Mouse (Mus musculus): Measurements from ENCODE around the gene Ift46.
A peak's percentile ranks its signal among the peaks of the same experiment; 100 is the strongest.
"Not testable (repeated sequence)": the region's sequence is repeated elsewhere in the genome, so short reads cannot be mapped to it uniquely, and the experiment has no call there.

Ift46 gene

DNA sequence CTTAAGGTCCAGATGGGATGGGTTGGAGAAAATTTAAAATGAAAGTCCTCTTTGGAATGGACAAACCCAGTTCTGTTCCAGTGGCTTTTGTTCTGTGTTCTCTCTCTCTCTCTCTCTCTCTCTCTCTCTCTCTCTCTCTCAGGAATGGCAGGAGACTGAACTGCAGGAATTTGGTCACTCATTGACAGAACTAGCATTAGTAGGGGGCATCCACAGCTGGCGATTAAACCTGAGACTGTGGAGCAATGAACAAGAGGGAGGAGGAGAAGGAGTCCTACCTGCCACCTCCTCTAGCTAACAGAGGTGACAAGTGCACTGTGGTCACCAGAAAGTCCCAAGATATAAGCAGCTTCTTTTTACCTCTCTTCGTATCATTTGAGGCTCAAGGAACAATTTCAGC lies 31.4 kb upstream of the Ift46 start:
- no peak for DNase-seq

DNA sequence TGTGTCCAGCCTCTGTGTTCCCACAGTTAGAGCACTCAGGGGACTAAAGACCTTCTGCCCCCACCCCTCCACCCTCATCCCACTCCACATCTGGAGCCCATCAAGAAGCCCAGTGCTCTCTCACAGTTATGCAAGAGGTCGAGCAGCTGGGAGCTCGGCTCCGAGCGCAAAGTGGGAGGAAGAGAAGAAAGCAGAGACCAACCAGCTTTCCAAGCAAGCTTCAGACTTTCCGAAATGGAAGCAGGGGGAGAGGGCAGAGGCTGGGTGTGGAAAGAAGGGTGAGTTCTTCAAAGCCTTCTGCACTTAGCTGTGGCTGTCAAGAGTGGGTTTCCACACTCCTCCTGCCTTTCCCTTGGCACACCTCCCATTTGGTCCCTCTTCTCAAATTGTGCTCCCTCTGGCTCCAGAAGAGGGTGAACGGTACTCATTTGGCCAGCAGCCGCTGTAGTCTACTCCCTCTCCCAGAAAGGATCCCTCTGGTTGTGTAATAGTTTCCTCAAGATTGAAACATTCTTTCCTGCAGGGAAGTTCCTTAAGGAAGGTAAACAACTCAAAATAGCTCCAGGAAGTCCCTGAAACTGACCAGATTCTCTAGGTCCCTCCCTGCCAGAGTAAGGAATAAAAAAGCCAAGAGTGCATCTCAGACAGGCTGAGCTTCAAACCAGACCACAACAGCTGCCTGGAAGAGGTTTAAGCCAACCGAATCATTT lies 30.3 kb upstream of the Ift46 start:
- DNase-seq: no peak

DNA sequence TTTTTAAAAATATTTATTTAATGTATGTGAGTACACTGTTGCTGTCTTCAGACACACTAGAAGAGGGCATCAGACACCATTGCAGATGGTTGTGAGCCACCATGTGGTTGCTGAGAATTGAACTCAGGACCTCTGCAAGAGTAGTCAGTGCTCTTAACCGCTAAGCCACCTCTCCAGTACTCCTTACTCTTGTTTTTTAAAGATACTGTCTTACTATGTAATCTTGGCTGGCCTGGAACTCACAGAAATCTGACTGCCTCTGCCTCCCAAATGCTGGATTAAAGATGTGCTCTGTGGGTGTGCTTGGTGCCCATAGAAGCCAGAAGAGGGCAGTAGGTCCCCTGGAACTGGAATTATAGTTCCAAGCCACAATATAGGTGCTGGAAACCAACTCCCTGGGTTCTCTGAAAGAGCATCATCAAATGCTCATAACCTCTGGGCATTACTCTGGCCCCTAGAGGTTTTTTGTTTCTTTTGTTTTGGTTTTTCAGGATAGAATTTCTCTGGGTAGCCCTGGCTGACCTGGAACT lies 27.0 kb upstream of the Ift46 start:
- no peak for DNase-seq

DNA sequence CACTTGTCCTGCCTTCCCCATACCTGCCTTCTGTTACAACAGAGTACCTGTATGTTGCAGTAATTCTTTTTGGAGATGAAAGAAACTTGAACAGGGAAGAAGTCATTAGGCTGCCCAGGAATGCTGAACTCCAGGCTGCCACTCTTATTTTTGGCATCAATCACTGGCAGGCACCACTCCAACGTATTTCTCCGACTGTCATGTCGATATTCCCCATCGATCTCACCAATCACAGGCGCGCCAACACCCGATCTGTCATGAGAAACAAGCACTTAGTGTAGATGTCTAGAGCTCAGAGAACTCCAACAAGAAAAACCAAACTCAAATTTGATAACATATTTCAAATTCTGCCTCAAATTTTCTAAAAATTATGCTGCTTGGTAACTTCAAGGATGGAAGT lies 22.3 kb upstream of the Ift46 start:
- no peak for DNase-seq

DNA sequence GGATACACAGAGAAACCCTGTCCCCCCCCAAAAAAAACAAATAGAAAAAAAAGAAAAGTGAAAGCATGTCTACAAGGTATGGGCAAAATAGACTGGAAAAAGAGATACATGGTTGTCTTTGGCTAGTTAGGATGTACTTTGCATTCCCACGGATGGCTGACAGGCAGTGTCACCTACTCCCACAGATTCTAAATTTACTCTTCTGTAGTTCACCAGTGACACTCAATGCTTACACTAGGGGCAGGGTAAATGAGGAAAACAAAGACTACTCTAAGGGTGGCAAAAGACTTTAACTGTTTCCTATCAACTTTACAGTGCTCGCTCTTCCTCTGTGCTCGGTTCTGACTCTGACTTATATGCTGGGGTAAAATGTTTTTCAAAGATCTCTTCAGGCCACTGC lies 21.0 kb upstream of the Ift46 start:
- DNase-seq: no peak

DNA sequence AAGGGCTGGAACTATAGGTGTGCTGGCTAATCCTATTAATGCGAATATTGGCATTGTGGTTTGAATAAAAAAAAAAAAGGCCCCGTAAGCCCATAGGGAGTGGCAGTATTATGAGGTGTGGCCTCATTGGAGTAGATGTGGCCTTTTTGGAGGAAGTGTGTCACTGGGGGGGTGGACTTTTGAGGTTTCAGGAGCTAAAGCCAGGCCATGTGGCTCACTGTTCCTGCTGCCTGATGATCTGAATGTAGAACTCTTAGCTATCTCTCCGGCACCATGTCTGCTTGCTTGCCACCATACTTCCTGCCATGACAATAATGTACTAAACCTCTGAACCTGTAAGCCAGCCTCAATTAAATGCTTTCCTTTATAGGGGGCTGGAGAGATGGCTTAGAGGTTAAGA lies 20.4 kb upstream of the Ift46 start:
- no peak for DNase-seq

DNA sequence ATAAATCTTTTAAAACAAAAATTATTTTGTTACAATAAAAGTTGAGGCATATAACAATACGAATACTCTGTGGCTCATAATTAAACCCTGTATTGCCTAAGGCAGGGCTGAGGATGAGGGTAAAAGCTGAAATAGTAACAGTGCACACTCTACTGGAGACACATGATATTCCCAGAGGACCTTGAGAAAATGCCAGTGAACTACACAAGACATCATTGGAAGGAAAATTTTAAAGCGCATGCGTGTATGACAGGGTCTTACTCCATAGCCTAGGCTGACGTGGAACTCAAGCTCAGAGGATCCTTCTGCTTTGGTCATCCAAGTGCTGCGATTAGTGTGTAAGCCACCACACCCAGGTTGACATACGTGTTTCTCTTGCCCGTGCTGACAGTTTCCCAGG lies 19.2 kb upstream of the Ift46 start:
- no peak for DNase-seq

DNA sequence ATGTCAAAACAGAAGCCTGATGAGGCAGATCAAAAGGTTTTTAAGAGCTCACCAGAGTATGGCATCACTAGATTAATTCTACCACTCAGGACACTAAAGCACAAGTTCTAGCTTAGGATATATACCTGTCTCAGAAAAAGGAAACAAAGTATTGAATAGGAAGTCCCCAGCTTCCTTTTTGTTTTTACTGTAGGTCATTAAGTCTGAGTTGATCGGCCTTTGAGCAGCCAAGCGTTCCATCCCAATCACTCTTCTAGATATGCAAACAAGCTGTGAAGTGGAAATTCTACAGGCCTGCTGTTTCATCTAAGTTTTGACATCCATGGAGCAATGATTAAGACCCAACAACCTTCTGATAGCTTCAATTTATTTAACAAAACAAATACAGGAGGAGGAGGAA lies 6.8 kb upstream of the Ift46 start:
- DNase-seq: no peak

DNA sequence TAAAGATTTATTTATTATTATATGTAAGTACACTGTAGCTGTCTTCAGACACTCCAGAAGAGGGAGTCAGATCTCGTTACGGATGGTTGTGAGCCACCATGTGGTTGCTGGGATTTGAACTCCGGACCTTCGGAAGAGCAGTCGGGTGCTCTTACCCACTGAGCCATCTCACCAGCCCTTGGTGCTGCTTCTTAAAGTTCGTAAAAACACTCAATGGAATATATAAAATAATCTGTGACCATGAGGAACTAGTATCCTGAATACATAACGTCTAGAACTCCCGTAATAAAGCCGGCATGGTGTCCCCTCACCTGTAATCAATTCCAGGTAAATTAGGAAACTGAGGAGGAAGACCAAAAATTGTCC lies 304 bp downstream of the Ift46 start:
- DNase-seq: not testable (repeated sequence)

DNA sequence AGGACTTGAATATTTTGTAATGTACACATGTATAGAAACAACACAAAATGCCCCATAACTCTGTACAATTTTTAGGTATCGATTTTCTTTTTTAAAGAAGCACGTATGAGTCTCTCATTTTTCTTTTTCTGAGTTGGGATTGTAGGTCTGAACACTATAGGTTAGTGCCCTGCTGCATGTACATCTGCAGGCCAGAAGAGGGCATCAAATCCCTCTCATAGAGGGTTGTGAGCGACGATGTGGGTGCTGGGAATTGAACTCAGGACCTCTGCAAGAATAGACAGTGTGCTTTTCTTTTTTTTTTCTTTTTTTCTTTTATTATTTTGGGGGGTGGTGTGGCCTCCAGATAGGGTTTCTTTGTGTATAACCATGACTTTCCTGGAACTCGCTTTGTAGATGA lies 3.7 kb downstream of the Ift46 start:
- DNase-seq: no peak

DNA sequence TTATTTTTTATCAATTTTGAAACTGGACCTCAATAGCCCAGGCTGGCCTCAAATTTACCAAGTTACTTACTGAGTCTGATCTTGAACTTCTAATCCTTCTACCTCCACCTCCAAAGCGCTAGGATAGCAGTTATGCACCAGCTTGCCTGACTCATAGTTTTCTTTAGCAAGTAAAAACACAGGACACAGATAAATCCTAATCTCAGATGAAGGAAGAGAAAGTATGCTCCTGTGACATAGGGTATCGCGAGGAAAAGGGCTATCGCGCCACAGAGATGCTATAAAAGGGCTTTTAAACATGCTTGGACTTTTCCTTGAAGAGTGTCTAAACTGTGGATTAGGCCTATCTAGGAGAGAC lies 4.7 kb downstream of the Ift46 start:
- DNase-seq: no peak

DNA sequence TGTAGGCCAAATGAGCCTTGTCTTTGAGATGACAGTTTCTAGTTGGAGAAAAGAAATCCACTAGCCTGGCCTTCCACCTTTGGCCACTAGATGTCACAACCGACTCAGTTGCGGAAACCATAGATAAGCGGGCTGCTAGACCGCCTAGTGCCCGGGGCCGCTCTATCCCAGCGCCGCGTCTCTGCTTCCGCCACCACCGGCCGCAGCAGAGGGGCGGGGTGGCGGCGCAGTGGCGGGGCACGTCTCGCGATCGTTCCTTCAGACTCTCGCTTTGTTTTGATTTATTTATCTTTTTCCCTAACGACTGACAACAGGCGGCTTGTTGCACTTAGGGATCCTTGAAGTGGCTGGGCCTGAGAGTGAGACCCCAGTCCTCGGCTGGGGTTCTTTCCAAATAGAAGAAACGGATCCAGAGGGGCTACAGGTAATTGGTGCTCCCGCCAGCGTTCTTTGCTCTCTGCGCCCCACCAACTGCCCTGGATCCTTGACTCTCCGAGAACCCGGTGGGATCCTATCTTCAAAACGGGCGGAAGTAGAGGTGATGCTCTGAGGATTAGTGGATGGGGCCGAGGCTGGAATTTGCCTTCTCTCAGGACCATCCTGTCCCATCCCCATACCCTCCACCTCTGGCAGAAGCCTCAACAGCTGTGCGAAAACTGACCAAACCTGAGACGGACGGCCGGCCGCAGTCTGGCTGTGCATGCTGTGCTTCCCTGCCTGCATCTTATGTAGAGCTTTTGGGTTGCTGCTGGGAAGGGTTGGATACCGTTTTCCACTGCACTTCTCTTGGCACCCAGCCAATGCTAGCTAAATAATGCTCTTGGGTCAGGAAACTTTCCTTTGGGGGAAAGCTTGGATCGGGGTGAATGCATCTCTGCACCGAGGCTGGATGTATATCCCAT lies 5.3 kb downstream of the Ift46 start:
- DNase-seq: peak; percentile 90 to 93

DNA sequence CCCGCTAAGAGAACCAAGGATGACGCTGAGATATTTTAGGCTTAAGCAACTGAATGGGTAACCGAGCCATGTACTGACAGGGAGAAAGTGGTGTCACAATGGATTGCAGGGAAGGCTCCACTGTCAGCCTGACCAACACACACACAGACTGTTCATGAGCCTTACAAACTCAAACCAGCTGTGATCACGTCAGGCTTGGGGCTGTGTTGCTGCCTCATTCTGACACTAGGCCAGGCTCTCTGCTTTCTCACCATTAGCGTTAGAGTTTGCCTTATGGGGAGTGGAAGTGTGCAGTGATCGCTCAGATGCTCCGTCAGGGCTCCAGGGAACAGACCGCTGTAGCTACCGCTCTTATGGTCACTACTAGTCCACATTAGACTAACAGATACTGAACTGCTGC lies 25.1 kb downstream of the Ift46 start:
- DNase-seq: no peak

DNA sequence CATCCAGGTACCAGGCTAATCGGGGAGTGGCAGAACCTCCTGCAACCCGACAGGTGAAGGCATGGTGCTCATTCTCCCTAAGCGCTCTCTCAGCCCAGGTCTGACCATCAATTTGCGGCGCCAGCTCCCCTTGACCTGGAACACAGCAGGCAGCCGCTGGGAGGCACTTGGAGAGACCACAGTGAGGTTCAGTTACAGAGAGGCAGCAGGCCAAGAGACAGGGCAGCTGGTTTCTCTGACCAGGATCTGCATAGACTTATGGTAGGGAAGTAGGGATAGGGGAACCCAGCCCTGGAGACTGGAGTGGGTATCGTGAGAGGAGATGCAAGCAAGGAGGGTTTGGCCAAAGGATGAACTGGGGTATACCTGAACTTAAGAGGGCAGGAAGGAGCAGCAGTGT lies 30.6 kb downstream of the Ift46 start:
- no peak for DNase-seq

DNA sequence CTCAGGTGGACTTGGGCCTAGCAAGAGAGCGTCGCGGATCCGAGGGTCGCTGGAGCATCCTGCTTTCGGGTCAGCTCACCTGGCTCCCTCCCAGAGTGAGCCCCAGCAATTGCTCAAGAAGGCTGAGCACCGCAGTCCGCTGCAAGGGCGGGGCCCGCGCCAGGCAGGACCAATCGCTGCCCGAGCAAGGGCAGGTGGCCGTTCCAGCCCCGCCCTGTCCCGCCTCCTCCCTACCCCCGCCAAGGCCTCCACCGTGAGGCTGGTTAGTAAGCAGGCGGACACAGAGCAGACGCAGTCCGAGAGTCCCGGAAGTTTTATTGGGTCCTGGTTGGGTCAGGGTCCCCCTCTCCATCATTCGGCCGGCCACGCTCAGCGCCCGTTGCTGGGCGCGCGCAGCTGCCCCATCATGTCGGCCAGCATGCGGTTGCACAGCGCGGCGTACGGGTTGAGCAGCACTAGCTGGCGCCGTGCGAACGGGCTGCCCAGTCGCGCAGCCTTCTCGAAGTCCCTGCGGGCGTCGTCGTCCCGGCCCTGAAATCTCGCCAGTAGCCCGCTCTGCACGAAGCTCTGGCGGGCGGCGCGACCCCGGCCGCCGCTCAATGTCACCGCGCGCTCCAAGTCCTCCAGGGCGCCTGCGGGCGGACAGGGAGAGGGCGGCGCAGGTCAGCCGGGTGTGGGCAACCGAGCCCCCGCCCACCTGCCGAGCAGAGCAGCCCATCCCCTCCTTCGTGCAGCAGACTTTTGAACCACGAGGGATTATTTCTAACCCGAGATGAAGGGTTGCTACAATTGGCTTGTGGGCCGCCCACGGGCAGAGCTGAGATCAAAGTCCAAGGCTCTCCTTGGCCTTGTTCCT lies 31.6 kb downstream of the Ift46 start, which contains the start of gene Tmem25:
Gene Tmem25, minus strand, starts transcription at position 206 of the 856 bp plus-strand sequence.
- peak; percentile 66 to 74 for DNase-seq

DNA sequence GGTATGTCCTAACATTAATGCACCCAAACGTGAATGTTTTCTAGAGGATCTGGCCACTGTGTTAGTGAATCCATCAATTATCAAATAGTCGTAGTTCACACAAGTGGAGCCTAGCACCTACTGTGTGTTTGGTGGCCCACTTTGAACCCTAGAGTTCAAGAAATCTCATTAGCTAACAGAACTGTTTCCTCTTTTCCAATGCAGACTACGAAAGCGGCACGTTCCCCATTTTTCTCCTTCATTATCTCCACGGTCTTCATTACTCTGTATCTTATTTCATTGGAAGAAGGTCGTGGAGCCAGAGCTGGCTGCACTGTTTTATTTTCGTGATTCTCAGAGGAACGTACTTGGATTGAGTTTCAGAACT lies 32.2 kb downstream of the Ift46 start:
- no peak for DNase-seq

DNA sequence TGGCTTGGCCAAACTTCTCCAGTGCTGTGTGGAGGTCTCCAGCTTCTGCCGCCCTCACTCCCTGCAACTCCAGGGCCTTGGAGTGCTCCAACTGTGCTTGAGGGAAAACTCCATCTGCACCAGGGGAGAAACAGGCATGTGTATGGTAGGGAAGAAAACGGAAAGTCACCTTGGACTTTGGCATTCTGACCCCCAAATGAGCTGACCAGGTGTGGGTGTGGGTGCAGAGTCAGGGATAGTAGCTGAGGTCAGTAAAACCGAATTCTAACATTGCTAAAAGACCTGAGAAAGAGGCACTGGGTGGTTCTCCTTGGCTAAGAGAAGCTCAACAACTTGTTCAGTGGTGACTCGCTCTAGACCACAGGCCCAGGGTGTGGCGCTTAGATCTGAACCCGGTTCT lies 34.0 kb downstream of the Ift46 start:
- DNase-seq: no peak

DNA sequence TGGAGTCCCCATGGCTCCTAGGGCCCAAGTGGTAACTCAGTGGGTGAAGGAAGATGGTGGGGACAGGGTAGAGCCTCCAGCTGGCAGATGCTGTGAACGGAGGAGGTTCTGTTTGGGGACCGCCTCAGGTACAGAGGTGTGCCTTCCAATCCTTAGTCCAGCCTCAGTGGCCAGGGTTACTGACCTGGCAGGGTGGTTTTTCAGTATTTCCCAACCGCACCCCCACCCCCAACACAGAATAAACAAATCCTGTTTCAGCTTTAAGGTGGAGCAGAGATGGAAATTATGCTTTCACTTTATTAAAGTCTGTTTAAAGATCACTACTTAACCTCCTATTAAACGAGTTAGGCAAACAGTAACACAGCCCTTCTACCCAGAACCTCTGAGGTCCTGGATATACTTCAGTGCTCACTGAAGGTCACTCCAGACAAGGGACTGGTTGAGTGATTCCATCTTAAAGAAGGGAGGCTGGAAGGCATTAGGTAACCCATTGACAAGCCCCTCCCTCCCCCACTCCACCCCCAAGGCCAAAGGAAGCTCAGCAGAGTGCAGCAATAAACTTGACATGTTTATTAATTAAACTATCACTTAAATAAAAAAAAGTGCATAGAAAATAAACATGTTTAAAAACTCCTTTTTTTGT lies 35.2 kb downstream of the Ift46 start, which contains the start of gene Ttc36:
Gene Ttc36, minus strand, starts transcription at position 265 of the 643 bp plus-strand sequence.
- no peak for DNase-seq

DNA sequence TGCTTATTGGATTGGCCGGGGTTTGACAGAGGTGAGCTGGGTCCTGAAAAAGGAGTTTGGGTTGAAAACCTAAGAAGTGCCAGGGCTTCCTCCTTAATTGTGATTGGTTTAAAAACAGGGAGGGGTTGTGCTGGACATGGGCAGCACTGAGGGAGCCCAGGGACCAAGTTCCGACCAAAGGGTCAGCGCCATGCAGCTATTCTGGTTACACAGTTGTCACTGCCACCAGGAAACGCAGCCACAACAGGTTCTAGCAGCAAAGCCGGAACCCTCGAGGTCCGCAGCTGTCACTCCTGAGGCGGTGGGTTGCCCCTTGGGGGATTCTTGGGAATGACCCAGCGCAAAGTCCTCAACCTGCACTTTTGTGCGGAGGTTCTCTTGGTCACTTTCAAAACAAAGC lies 37.0 kb downstream of the Ift46 start:
- no peak for DNase-seq

DNA sequence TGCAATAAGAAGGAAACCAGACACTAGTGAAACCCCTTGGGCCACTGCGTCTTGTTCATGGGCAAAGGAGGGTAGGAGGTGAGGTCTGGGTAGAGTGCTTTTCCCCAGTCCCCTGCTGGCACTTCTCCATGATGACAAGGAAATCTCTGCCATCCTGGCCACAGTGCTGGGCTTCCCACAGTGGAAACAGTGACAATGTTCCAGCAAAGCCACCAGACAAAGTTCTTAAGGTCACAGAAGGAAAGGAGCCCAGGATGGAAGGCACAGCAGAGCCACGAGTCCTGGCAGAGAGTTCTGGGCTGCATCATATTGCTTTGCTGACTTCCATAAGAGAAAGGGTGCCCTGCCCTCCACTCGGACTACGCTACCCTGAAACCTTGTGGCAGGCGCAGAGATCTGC lies 37.8 kb downstream of the Ift46 start:
- no peak for DNase-seq

DNA sequence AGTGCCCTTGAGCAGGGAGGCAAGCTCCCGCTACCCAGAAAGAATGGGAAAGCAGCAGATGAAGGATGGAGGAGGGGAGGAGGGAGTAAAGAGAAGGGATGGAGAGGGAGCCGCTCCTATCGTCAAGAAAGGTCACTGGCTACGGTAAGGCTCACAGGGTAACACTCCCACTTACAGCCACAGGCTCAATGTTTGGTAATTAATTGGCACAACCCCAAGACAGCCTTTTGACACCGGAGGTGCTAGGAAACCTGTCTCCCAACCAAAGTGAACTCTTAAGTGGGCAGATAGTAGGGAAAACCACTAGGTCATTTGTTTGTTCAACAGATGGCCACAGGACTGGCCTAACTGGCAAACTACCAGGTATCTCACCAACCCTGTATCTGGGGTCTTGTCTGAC lies 39.4 kb downstream of the Ift46 start:
- no peak for DNase-seq

DNA sequence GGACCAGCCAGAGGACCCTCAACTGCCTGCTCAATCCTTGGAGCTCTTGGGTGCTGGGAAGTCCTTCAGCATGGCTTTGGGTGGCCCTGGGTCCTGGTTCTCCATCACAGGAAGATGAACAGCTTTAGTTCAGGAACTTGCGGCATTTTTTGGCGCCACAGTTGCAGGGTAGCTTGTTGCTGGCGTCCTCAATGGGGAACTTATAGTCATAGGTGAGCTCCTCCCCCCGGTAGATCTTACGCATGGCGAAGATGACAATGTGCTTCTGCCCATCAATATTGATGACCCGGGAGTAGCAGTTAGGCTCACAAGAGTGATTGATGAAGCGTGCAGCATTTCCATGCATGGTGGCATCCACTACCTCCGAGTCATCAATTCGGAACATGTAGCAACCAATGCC lies 40.1 kb downstream of the Ift46 start:
- DNase-seq: no peak

DNA sequence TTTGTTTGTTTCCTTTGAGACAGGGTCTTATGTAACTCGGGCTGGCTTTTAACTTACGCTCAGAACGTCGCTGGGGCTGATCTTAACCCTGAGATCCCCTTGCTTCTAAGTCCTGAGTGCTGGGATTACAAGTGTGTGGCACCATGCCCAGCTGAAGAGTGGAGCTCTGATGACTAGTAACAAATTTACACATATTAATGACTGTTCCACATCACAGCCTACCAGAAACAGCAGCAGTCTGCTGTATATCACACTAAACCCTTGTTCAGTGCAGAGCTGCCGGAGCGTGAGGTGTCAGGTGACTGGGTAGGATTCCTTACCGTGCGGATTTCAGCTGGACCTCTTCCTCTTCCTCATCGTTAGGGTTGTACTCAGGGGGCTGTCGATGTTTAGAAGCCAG lies 42.6 kb downstream of the Ift46 start:
- no peak for DNase-seq
